Mouse (Mus musculus) v-Abl transformed pro-B cells (cell line): ENCODE data around the gene Cacng8.

Source experiments
- in situ Hi-C, 2 experiments: fragments of 400-800 bp; cut with MboI; formaldehyde crosslinking; loops; one replicate each; pipeline ENCODE4 v1.15.1; 2025; ENCODE audit not compliant: unreplicated experiment in 2 of 2

Gene Cacng8

GRCm38 (mm10) chr7:3390413-3391080, at the start of gene Cacng8:
Gene Cacng8, plus strand, starts transcription at chr7:3390683.
- in situ Hi-C loops = no loop called here

- in situ Hi-C loops = no loop called here
Observed at GRCm38 (mm10) chr7:3343861-3344260, 46.6 kb upstream of the Cacng8 start.

DNA sequence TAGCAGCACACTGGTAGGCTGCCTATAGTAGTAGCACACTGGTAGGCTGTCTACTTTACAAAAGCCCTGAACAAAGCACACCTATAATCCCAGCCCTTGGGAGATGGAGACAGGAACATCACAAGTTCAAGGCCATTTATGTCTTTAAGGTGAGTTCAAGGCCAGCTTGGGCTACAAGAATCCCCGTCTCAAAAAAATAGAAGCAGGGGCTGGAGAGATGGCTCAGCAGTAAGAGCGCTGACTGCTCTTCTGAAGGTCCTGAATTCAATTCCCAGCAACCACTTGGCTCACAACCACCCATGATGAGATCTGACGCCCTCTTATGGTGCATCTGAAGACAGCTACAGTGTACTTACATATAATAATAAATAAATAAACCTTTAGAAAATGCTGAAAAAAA, 45.2 kb upstream of the Cacng8 start:
- in situ Hi-C loops = no loop called here

DNA sequence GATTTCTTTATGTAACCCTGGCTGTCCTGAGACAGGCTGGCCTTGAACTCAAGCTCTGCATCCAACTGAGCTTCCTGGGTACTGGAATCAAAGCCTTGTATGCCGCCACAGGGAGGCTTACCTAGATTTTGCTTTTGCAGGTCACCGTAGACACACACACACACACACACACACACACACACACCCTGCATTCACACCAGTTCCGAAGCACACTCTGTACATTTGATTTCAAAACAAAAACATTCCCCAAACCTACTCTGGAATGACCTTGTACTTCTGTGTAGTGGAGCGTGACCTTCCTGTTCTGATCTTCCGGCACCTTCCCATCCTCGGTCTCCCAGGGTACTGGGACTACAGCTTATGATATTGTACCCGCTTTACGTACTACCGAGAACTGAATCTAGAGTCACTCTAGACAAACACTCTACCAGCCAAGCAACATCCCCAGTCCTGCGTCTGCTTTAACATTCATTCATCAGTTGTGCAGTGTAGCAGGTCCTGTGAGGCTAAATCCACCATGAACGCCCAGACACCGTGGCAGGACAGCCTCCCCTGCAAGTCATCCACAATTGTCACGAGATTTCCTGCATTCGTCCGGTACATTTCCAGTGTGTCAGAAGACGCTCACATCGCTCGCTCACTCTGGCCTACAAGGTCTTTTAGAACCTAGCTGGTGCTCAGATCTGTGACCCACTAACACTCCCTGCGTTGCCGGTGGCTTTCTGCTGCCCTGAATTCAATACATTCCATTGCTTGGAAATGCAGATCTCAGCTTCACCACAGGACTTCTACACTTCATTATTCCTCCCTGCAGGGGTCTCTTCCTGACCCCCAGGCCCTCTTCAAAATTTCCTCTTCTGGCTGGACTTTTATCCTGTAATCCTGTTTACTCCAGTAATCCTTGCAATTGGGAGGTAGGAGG, 42.9 kb upstream of the Cacng8 start:
- in situ Hi-C loops = no loop called here

DNA sequence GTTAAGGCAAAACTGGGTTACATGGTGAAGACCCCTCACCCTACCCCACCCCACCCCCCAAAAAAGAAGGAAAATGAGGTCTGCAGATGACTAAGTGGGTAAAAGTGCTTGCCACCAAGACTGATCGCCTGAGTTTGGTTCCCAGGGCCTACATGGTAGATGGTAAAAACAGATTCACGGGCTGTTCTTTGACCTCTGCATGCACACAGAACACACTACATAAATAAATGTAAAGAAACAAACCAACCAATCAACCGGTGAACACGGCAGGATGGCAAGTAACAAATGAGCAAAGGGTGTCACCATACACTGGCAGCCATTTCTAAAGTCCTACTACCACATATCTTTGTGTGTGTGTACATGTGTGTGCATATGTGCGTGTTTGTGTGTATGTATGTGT, 42.2 kb upstream of the Cacng8 start:
- in situ Hi-C loops = no loop called here

- in situ Hi-C loops = no loop called here
Observed at GRCm38 (mm10) chr7:3349775-3350174, 40.7 kb upstream of the Cacng8 start.

- in situ Hi-C loops = no loop called here
Observed at GRCm38 (mm10) chr7:3351536-3351935, 38.9 kb upstream of the Cacng8 start.

DNA sequence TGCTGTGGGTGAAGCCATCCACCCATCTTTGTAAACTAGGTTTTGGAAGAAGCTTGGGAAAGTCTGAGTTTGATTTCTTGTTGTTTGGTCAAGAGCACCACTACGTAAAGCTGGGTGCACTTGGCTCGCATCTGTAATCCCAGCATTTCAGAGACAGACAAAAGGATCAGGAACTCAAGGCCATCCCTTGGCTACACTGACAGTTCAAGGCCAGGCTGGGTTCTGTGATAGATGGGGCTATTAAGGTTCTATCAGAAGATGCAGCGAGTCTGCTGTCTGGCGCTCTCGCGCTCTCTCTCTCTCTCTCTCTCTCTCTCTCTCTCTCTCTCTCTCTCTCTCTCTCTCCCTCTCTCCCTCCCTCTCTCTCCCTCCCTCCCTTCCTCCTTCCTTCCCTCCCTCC, 35.6 kb upstream of the Cacng8 start:
- in situ Hi-C loops = no loop called here

DNA sequence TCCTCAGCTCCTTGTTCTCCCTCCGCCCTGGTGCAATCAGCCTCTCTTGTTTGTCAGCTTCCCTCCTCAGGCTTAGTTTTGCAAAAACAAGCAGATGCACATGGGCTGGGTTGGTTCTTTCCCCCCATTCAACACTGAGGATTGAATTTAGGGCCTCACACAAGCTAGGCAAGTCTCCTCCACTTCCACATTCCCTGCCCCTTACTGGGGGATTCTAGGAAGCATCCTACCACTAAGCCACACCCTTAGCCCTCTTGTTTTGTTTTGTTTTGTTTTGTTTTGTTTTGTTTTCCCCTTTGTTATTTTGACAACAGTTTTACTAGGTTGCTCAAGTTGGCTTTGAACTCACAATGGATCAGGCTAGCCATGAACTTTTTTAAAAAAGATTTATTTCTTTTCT, 29.8 kb upstream of the Cacng8 start:
- in situ Hi-C loops = no loop called here

- in situ Hi-C loops = no loop called here
Observed at GRCm38 (mm10) chr7:3365547-3366279, 24.8 kb upstream of the Cacng8 start.

GRCm38 (mm10) chr7:3366705-3367516, 23.6 kb upstream of the Cacng8 start:
- in situ Hi-C loops = no loop called here

DNA sequence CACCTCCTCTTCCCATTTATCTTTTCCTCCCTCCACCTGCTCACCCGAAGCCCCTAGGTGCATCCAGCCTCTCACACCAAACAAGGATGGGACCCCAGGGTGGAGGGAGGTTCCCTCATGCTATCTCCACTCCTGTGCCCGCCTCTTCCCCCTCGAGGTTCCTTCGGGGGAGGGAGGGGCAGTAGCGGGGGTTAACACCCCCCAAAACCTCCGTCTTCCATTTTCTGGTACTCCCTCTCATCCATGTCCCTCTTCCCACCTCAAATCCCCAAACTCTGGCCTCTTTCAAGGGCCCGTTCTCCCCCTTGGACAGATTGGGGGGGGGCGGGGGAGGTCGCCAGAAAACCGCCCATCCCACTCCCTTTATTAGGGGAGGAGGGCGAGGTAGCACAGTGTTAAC, 22.9 kb upstream of the Cacng8 start:
- in situ Hi-C loops = no loop called here

DNA sequence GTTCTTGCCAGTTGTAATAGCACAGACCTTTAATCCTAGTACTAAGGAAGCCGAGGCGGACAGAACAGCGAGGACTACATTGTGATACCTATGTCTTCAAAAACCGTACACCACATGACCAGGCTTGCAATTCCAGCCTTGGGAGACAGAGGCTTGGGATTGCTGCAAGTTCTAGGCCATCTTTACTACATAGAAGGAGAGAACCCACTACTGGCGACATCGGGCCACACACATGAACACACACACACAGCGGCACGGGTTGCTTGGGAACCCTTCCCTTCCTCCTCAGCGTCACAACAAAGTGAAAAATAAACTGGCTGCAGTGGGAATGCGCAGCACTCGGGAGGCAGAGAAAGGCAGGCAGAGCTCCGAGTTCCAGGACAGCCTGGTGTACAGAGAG, 22.2 kb upstream of the Cacng8 start:
- in situ Hi-C loops = no loop called here

DNA sequence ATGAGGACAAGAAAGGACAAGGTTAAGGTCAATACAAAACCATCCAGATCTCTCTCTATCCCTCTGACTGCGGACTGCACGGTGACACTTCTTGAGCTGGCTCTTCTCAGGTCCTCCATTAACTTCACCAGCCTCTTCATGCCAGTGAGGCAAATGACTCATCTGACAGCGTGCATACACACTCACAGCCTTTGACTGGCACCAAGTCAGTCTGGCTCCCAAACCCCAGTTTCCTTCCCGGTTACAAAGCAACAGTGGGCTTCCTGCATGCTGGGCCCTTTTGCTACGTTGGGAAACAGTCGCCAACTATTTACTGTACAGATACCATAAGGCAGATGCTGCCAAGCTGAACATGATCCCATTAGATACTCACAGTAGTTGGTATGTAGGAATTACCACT, 21.3 kb upstream of the Cacng8 start:
- in situ Hi-C loops = no loop called here

GRCm38 (mm10) chr7:3370407-3370806, 20.1 kb upstream of the Cacng8 start:
- in situ Hi-C loops = no loop called here

DNA sequence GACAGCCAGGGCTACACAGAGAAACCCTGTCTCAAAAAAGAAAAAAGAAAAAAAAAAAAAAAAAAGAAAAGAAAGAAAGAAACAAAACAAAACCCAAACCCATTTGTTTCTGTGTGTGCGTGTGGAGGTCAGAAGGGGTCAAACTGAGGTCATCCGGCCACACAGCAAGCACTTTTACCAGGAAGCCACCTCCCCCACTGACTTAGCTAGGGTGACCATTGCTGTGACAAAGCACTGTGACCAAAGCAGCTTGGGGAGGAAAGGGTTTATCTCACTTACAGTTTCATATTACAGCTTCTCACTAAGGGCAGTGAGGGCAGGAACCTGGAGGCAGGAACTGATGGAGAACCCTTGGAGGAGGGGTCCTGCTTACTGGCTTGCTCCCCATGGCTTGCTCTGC, 18.1 kb upstream of the Cacng8 start:
- in situ Hi-C loops = no loop called here

- in situ Hi-C loops = no loop called here
Observed at GRCm38 (mm10) chr7:3373754-3374153, 16.7 kb upstream of the Cacng8 start.

GRCm38 (mm10) chr7:3376831-3377230, 13.7 kb upstream of the Cacng8 start:
- in situ Hi-C loops = loop anchor here in 1 of 2 experiments (5.0 kb wide), 1 partner anchor 155 kb away; no protein-coding TSS in a partner anchor

GRCm38 (mm10) chr7:3382123-3382522, 8.4 kb upstream of the Cacng8 start:
- in situ Hi-C loops = loop anchor here in 1 of 2 experiments (5.0 kb wide), 1 partner anchor 160 kb away; no protein-coding TSS in a partner anchor

- in situ Hi-C loops = loop anchor here in 1 of 2 experiments (5.0 kb wide), 1 partner anchor 163 kb away; no protein-coding TSS in a partner anchor
Observed at GRCm38 (mm10) chr7:3384807-3385319, 5.6 kb upstream of the Cacng8 start.
